Mouse (Mus musculus) retina, adult 2 months (tissue): Measurements from ENCODE around the gene Rrh.
"Not testable (repeated sequence)": the region's sequence is repeated elsewhere in the genome, so short reads cannot be mapped to it uniquely, and the experiment has no call there.

Source experiments
- DNase-seq: peaks from one replicate; pipeline ENCODE4 v3.0.0-alpha.2; 2012; ENCODE audit warnings: low read depth, low spot score

The Rrh gene

DNA sequence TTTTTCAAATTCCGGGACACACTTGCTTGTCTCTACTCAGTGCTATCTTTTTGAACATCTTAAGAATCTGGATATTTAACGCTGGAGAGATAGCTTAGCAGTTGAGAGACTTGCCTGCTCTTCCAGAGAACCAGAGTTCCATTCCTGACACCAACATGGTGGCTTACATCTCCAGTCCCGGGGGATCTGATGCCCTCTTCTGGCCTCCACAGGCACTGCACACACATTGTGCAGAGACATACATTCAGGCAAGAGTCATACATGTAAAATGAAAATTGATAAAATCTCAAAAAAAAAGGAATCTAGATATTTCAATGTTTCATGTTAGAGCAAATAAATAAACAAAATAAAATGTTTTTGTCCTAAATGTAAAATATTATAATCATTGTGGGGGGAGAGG, 39.6 kb downstream of the Rrh start:
- DNase-seq: no peak

DNA sequence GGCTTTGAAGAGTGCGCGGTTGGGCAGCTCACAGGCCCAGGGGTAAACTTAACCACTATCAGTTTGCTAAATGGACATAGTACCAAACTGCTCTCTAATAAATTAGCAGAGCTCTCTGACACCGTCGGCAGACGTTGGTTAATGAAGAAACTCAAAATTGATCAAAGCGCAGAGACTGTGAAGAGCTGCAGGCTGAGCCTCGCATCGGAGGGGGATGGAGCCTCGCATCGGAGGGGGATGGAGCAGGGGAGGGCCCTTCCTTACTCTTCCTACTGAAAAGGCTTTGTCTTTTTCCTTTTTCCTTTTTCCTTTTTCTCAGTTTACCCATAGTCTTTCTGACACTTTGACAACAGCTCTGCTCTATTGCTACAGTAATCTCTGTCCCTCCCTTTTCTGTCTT, 41.0 kb downstream of the Rrh start:
- no peak for DNase-seq

DNA sequence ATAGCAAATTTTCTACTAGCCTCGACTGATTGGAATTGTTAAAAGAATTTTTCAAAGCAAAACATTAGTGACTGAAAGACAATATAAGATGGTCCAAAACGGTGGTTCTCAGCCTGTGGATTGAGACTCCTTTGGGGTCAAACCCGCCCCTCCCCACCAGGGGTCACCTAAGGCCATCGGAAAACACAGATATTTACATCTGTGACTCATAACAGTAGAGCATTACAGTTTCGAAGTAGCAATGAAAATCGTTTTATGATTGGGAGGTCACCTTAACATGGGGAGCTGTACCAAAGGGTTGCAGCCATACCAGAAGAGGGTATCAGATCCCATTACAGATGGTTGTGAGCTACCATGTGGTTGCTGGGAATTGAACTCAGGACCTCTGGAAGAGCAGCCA, 51.2 kb downstream of the Rrh start:
- no peak for DNase-seq

DNA sequence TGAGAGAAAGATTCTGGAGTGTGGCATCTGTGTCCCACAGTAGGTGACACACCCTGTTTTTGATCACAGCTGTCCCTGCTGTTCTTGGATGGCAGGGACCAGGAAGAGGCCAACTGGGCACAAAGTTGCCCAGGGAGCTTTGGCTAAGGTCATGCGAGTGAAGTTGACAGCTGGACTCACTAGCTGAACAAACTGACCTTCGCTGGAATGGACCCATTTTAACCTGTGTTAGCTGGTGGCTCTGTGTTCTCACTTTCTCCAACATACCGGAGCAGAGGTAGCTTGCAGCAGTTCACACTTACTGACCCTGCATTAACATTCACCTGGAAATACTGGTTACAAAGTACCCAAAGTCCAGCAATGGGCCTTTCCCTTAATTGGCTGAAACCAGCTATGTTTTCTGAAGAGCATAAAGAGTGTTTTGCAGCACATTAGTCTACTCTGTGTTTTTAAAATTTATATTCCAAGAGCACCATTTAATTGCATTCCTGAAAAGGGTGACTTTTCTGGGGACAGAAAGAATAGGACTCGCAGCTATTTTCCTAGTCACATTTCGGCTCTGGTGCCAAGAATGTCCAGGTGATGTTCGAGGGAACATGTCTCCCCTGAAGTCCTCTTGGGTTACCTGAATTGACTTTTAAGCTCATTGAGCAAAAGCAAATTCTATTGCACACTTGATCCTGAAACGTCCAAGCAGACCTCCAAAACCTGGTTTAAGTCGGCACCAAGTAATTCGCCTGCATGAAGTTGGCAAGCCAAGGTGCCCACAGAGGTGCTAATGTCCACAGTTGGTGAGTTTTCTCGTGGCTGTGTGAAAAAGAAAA, 55.2 kb downstream of the Rrh start:
- no peak for DNase-seq

DNA sequence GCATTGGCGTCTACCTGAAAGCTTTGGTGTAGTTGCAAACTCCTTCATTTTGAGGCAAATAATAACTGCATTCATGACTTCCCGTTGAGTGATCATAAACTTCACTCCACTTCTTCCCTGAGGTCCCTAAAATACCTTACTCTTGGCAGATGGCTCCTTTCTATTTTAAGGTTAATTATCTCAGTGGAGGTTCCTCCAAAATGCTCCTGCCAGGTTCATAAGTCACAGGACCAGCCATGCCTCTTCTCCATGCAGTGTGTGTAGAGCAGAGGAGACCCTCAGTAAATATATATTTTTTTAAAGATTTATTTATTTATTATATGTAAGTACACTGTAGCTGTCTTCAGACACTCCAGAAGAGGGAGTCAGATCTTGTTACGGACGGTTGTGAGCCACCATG, 56.3 kb downstream of the Rrh start:
- no peak for DNase-seq

DNA sequence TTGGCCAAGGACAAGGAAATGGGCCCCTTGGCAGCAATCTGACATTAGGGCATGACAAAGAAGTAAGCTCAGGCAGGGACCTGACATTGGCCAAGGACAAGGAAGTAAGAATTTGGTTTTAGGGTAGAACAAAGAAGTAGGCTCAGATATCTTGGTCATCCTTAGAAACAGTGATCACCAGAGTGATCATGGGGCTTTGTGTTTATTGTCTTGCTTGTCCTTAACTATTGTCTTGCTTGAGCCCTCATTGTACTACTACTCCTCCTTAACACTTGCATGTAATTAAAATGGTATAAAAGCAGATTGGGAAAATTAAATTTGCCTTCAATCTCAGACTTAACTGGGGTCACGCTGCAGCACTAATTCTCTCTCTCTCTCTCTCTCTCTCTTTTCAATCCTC, 64.8 kb downstream of the Rrh start:
- not testable (repeated sequence) for DNase-seq

DNA sequence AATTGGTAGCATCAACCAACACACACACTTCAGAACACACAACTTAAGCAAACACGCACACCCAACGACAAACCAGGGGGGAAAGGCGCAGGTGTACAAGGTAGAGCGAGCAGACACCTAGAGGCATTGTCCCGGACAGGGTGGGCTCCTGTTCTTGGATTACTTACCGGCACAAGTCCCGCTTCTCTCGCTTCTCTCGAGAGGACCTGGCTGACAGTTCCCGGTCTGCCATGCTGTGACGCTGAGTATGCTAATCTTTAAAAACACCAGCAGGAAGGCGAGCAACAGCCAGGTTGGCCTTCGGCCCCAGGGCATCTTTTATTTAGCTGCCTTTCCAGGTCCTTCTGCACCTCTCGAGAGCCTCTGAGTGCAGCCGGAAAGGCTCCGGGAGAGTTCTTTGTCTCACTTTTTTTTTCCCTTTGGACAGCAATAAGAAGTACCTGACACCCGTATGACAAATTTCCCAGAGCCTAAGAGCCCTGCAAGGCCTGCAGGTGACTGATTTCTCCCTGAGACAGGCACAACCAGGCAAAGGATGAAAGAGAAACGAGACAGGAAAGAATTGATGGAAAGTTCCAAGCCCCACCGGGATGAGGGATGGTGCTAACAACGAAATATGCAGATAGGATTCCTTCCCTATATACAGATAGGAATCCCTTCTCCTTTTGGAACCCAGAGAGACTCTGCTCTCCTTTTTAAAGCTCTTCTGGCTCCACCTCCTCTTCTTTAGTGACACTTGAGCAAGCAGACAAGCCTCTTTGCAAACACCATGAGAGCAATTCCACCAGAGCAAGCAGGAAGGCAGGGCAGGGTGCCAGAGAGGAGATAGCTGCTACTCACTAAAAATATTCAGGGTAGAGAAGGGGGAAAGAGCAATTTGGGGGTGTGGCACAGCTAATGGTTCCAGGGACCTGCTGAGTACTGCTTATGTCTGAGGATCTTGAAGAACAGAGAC, 67.5 kb downstream of the Rrh start, which contains the start of gene Egf:
Egf (minus strand) TSS at position 667 of the 955 bp plus-strand sequence.
- no peak for DNase-seq
